8 mouse cellular contexts compared by ENCODE assay signal in the genomic region with DNA sequence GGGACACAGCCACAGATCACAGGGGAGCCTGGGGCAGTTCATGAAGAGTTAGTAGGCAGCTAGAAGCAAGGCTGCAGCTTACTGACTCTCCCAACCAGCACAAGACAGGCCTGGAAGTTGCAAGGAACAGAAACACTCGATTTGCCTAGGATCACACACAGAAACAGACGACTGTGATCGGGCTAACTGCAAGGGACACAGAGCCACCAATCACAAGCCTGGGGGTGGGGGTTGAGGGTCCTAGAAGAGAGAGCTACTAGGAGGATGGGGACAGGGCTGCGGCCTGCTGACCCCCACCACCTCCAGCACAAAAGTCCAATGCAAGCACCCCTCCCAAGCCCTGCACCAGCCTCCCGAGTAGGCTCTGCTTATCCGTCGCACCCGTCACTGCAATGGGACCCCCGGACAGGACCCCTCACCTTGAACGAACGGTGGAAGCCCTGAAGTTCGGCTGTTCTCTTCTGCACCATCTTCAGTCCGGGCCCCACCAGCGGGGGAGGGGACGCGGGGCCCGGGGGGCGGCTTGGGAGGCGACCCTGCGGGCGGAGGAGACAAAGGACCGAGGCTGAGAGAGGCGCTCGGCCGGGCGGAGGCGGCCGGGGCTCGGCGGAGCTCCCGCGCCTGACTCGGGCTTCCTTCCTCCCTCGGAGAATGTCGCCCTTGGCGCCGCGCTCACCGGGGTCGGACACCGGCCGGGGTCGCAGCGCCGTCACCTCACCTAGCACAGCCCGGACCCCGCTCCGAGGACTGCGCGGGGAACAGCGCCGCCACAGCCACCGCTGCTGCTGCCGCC. TPM values are rescaled to one million over a fixed set of nuclear protein-coding genes. Genes with fewer than 3 reads are reported as not detected.
DNase-seq lines count a peak whose midpoint lies in the region; ATAC-seq and TF ChIP-seq lines count a peak whose summit lies in the region.

No protein-coding gene starts in this region.

- H3K9me3 ChIP-seq in heart, postnatal 0 days (replicated peaks; ENCODE audit: control insufficient read depth, low read length), result no peaks in the 10 kb centered on the region
- no peaks in the 10 kb centered on the region for H3K9me3 ChIP-seq in liver, embryonic 16.5 days (replicated peaks; ENCODE audit: control insufficient read depth, low read length)
- H3K9me3 ChIP-seq in stomach, embryonic 16.5 days (replicated peaks; ENCODE audit: control insufficient read depth, low read length), result no peaks in the 10 kb centered on the region

- no peak for TF ChIP-seq CTCF in heart, postnatal 0 days (IDR thresholded peaks at IDR 0.05; ENCODE audit: low read depth)

- peaks cover 71% of the 10 kb centered on the region for H3K4me1 ChIP-seq in heart, postnatal 0 days (ENCODE audit: control insufficient read depth, insufficient read depth)
- H3K4me1 ChIP-seq in liver, embryonic 16.5 days (ENCODE audit: control insufficient read depth, low read depth, low read length), result peaks cover 70% of the 10 kb centered on the region
- H3K4me1 ChIP-seq in stomach, embryonic 16.5 days (ENCODE audit: control insufficient read depth, insufficient read depth, low read length), result peaks cover 58% of the 10 kb centered on the region

- peak overlapping the region; percentile 98 for H3K9ac ChIP-seq in heart, postnatal 0 days (replicated peaks; ENCODE audit: low read depth, low read length)
- H3K9ac ChIP-seq in liver, embryonic 16.5 days (ENCODE audit: low read depth, low read length), result peak overlapping the region; percentile 97
- H3K9ac ChIP-seq in stomach, embryonic 16.5 days (ENCODE audit: low read length), result peak overlapping the region; percentile 98

- H3K4me2 ChIP-seq in heart, postnatal 0 days (ENCODE audit: low read depth, low read length), result peak overlapping the region; percentile 69
- peak overlapping the region; percentile 80 for H3K4me2 ChIP-seq in liver, embryonic 16.5 days (ENCODE audit: low read depth, low read length)
- peak overlapping the region; percentile 77 for H3K4me2 ChIP-seq in stomach, embryonic 16.5 days (ENCODE audit: low read depth, low read length)

- H3K4me3 ChIP-seq in heart, postnatal 0 days (ENCODE audit: low read depth, low read length), result peak overlapping the region; percentile 94
- H3K4me3 ChIP-seq in liver, embryonic 16.5 days (ENCODE audit: low read depth, low read length), result peak overlapping the region; percentile 93
- peak overlapping the region; percentile 98 for H3K4me3 ChIP-seq in stomach, embryonic 16.5 days (replicated peaks; ENCODE audit: low read length)

- no peaks in the 10 kb centered on the region for H3K27me3 ChIP-seq in heart, postnatal 0 days (ENCODE audit: control insufficient read depth, insufficient read depth, low read length)
- H3K27me3 ChIP-seq in liver, embryonic 16.5 days (ENCODE audit: control insufficient read depth, insufficient read depth, low read depth, low read length), result no peaks in the 10 kb centered on the region
- H3K27me3 ChIP-seq in stomach, embryonic 16.5 days (ENCODE audit: control insufficient read depth, insufficient read depth, low read length), result no peaks in the 10 kb centered on the region

- no peak for TF ChIP-seq EP300 in heart, postnatal 0 days (IDR thresholded peaks at IDR 0.05; ENCODE audit: low read depth)

- peak; percentile 43 for DNase-seq in adrenal gland, postnatal 14 days
- no peak for DNase-seq in adrenal gland, postnatal 10 days
- peak; percentile 35 for DNase-seq in right cerebral cortex, adult 18-20 months
- no peak for DNase-seq in right cerebral cortex, postnatal 36 days (ENCODE audit: low spot score in 2 of 2)
- peak; percentile 51 for DNase-seq in heart, postnatal 0 days (ENCODE audit: low spot score)
- DNase-seq in urinary bladder, postnatal 36 days (ENCODE audit: low spot score in 2 of 2), result no peak

- peak overlapping the region; percentile 92 for H3K27ac ChIP-seq in heart, postnatal 0 days (ENCODE audit: low read depth)
- peak overlapping the region; percentile 100 for H3K27ac ChIP-seq in liver, embryonic 16.5 days (ENCODE audit: low read length)
- peak overlapping the region; percentile 84 for H3K27ac ChIP-seq in stomach, embryonic 16.5 days (ENCODE audit: low read length)

- no peak for ATAC-seq in heart, postnatal 0 days (ENCODE audit: insufficient read depth, low read depth)
- no peak for ATAC-seq in liver, embryonic 16.5 days (ENCODE audit: low read depth)
- ATAC-seq in stomach, embryonic 16.5 days (ENCODE audit: insufficient read depth, low FRiP score), result 0 out of 2 replicates have a peak, but pooled peaks have one; percentile 0

- H3K36me3 ChIP-seq in heart, postnatal 0 days (replicated peaks; ENCODE audit: control insufficient read depth, insufficient read depth, low read length), result peaks cover 15% of the 10 kb centered on the region
- H3K36me3 ChIP-seq in liver, embryonic 16.5 days (ENCODE audit: control insufficient read depth, insufficient read depth), result peaks cover 14% of the 10 kb centered on the region
- H3K36me3 ChIP-seq in stomach, embryonic 16.5 days (ENCODE audit: control insufficient read depth, insufficient read depth, low read length), result peaks cover 9% of the 10 kb centered on the region

- under 1% methylated on average over 22 of the region's 54 CpGs for WGBS in heart, postnatal 0 days
- WGBS in liver, embryonic 16.5 days (ENCODE audit: insufficient replicate concordance), result under 1% methylated on average over 49 of the region's 54 CpGs
- under 1% methylated on average over 29 of the region's 54 CpGs for WGBS in stomach, embryonic 16.5 days

RNA-seq across cellular contexts. Expression of gene Mknk2, which starts 2.3 kb away (rescaled TPM):
- total RNA-seq in adrenal gland, postnatal 14 days (2021), result 224 and 226 TPM in 2 replicates
- total RNA-seq in adrenal gland, postnatal 10 days (2021), result 100 to 1,000 TPM; 249 to 298 TPM
- 150 and 174 TPM in 2 replicates for total RNA-seq in heart, postnatal 0 days (2014; rRNA removed; ENCODE audit: low replicate concordance)
- polyA plus RNA-seq in heart, postnatal 0 days (2015; fragmentation: Nextera tagmentation; extraction: Ambion mirVana), result 76.9 and 78.3 TPM in 2 replicates
- 41.5 and 54.4 TPM in 2 replicates for polyA plus RNA-seq in liver, embryonic 16.5 days (2015; fragmentation: Nextera tagmentation; extraction: Ambion mirVana)
- 42.8 and 45.1 TPM in 2 replicates for polyA plus RNA-seq in stomach, embryonic 16.5 days (2015; fragmentation: Nextera tagmentation; extraction: Ambion mirVana)

RNA-seq across cellular contexts. Expression of gene Btbd2, which starts 18.7 kb away (rescaled TPM):
- total RNA-seq in adrenal gland, postnatal 14 days (2021), result 53.5 and 58.0 TPM in 2 replicates
- 10 to 100 TPM; 50.4 to 65.3 TPM for total RNA-seq in adrenal gland, postnatal 10 days (2021)
- total RNA-seq in heart, postnatal 0 days (2014; rRNA removed; ENCODE audit: low replicate concordance), result 92.2 and 108 TPM in 2 replicates
- 36.7 and 40.6 TPM in 2 replicates for polyA plus RNA-seq in heart, postnatal 0 days (2015; fragmentation: Nextera tagmentation; extraction: Ambion mirVana)
- polyA plus RNA-seq in liver, embryonic 16.5 days (2015; fragmentation: Nextera tagmentation; extraction: Ambion mirVana), result 2.8 and 5.1 TPM in 2 replicates
- 11.5 and 12.7 TPM in 2 replicates for polyA plus RNA-seq in stomach, embryonic 16.5 days (2015; fragmentation: Nextera tagmentation; extraction: Ambion mirVana)

RNA-seq across cellular contexts. Expression of gene Mob3a, which starts 26.2 kb away (rescaled TPM):
- 12.8 and 24.1 TPM in 2 replicates for total RNA-seq in adrenal gland, postnatal 14 days (2021)
- 10 to 100 TPM; 17.7 to 20.1 TPM for total RNA-seq in adrenal gland, postnatal 10 days (2021)
- 15.0 and 15.6 TPM in 2 replicates for total RNA-seq in heart, postnatal 0 days (2014; rRNA removed; ENCODE audit: low replicate concordance)
- polyA plus RNA-seq in heart, postnatal 0 days (2015; fragmentation: Nextera tagmentation; extraction: Ambion mirVana), result 10.8 and 11.5 TPM in 2 replicates
- 26.1 and 27.4 TPM in 2 replicates for polyA plus RNA-seq in liver, embryonic 16.5 days (2015; fragmentation: Nextera tagmentation; extraction: Ambion mirVana)
- polyA plus RNA-seq in stomach, embryonic 16.5 days (2015; fragmentation: Nextera tagmentation; extraction: Ambion mirVana), result 51.6 and 57.5 TPM in 2 replicates

RNA-seq across cellular contexts. Expression of gene Izumo4, which starts 26.4 kb away (rescaled TPM):
- total RNA-seq in adrenal gland, postnatal 14 days (2021), result 12.1 and 12.6 TPM in 2 replicates
- 10 to 100 TPM in 1 of 2 experiments, 1 to 10 TPM in 1; 6.9 to 13.1 TPM for total RNA-seq in adrenal gland, postnatal 10 days (2021)
- 6.6 and 6.9 TPM in 2 replicates for total RNA-seq in heart, postnatal 0 days (2014; rRNA removed; ENCODE audit: low replicate concordance)
- 3.6 and 7.3 TPM in 2 replicates for polyA plus RNA-seq in heart, postnatal 0 days (2015; fragmentation: Nextera tagmentation; extraction: Ambion mirVana)
- 9.3 and 10.4 TPM in 2 replicates for polyA plus RNA-seq in liver, embryonic 16.5 days (2015; fragmentation: Nextera tagmentation; extraction: Ambion mirVana)
- polyA plus RNA-seq in stomach, embryonic 16.5 days (2015; fragmentation: Nextera tagmentation; extraction: Ambion mirVana), result 25.5 and 28.7 TPM in 2 replicates

RNA-seq across cellular contexts. Expression of gene Csnk1g2, which starts 53.0 kb away (rescaled TPM):
- 105 and 108 TPM in 2 replicates for total RNA-seq in adrenal gland, postnatal 14 days (2021)
- total RNA-seq in adrenal gland, postnatal 10 days (2021), result 100 to 1,000 TPM; 121 to 131 TPM
- total RNA-seq in heart, postnatal 0 days (2014; rRNA removed; ENCODE audit: low replicate concordance), result 141 and 149 TPM in 2 replicates
- polyA plus RNA-seq in heart, postnatal 0 days (2015; fragmentation: Nextera tagmentation; extraction: Ambion mirVana), result 69.1 and 75.6 TPM in 2 replicates
- polyA plus RNA-seq in liver, embryonic 16.5 days (2015; fragmentation: Nextera tagmentation; extraction: Ambion mirVana), result 5.0 and 9.8 TPM in 2 replicates
- polyA plus RNA-seq in stomach, embryonic 16.5 days (2015; fragmentation: Nextera tagmentation; extraction: Ambion mirVana), result 18.1 TPM in 2 replicates

Comparison
In these comparisons a context has a peak if more than half of its experiments do, and no peak if none do; other contexts are left out.
1. DNase-seq: peak in adrenal gland, postnatal 14 days (single experiment), right cerebral cortex, adult 18-20 months (single experiment) and heart, postnatal 0 days (single experiment); none in adrenal gland, postnatal 10 days (single experiment), right cerebral cortex, postnatal 36 days (0 of 2) and urinary bladder, postnatal 36 days (0 of 2).
2. Peak in every context shown above with its lines, with median percentiles within 50 percentile points of each other: H3K27ac ChIP-seq, H3K4me2 ChIP-seq, H3K4me3 ChIP-seq and H3K9ac ChIP-seq.